Mouse (Mus musculus): Measurements from ENCODE around the gene Lrpprc.

DNA sequence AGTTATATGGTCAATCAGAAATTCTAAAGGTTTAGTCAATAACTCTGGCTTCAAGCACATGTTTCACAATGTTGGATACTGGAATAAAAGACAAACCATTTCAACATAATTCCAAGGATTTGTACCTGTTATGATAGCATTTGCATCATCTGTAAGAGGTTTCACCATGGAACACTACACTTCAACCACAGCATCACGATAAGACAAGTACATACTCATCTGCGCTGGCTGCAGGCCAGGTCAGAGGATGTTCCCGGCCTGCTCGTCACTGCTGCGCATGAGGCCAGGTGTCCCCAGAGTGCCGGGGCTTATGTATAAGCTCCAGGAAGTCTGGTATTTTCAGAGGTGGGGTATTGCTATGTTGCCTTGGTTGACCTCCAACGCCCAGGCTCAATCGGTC, 58.0 kb downstream of the Lrpprc start:
- TF ChIP-seq POLR2A (IDR thresholded peaks at IDR 0.05; ENCODE audit: low read depth, low read length) (no peak), CTCF (IDR thresholded peaks at IDR 0.05; ENCODE audit: extremely low read depth, insufficient read length, insufficient replicate concordance, low read depth, low read length) (no peak)

All from small intestine, adult 2 months (tissue).